Mouse (Mus musculus): ENCODE data around the gene Ppp1r21.

Ppp1r21 gene

GRCm38 (mm10) chr17:88574811-88575210, 44.9 kb downstream of the Ppp1r21 start:
- no peak for DNase-seq (ENCODE audit: low spot score in 2 of 2)

- DNase-seq (ENCODE audit: low spot score in 2 of 2): no peak
Observed at GRCm38 (mm10) chr17:88578522-88579242, 48.8 kb downstream of the Ppp1r21 start.

GRCm38 (mm10) chr17:88580556-88580955, 50.6 kb downstream of the Ppp1r21 start:
- DNase-seq (ENCODE audit: low spot score in 2 of 2): no peak

GRCm38 (mm10) chr17:88581511-88582021, 51.6 kb downstream of the Ppp1r21 start:
- DNase-seq (ENCODE audit: low spot score in 2 of 2): no peak

- DNase-seq (ENCODE audit: low spot score in 2 of 2): no peak
Observed at GRCm38 (mm10) chr17:88582999-88583398, 53.1 kb downstream of the Ppp1r21 start.

- DNase-seq (ENCODE audit: low spot score in 2 of 2): no peak
Observed at GRCm38 (mm10) chr17:88583411-88583810, 53.5 kb downstream of the Ppp1r21 start.

GRCm38 (mm10) chr17:88587371-88587770, 57.5 kb downstream of the Ppp1r21 start:
- no peak for DNase-seq (ENCODE audit: low spot score in 2 of 2)

- no peak for DNase-seq (ENCODE audit: low spot score in 2 of 2)
Observed at GRCm38 (mm10) chr17:88588228-88588627, 58.3 kb downstream of the Ppp1r21 start.

- DNase-seq (ENCODE audit: low spot score in 2 of 2): no peak
Observed at GRCm38 (mm10) chr17:88590251-88590650, 60.3 kb downstream of the Ppp1r21 start.

GRCm38 (mm10) chr17:88595071-88595470, 65.2 kb downstream of the Ppp1r21 start:
- DNase-seq (ENCODE audit: low spot score in 2 of 2): no peak

GRCm38 (mm10) chr17:88596068-88596467, 66.2 kb downstream of the Ppp1r21 start:
- no peak for DNase-seq (ENCODE audit: low spot score in 2 of 2)

- DNase-seq (ENCODE audit: low spot score in 2 of 2): peak in 1 of 2 experiments; percentile 79
Observed at GRCm38 (mm10) chr17:88596544-88597221, 66.8 kb downstream of the Ppp1r21 start.

- DNase-seq (ENCODE audit: low spot score in 2 of 2): peak in 1 of 2 experiments; percentile 62
Observed at GRCm38 (mm10) chr17:88597222-88598055, 67.5 kb downstream of the Ppp1r21 start, which contains the start of gene Ston1. Gene Ston1, plus strand, starts transcription at chr17:88597684.

GRCm38 (mm10) chr17:88598056-88598420, 68.1 kb downstream of the Ppp1r21 start:
- no peak for DNase-seq (ENCODE audit: low spot score in 2 of 2)

- no peak for DNase-seq (ENCODE audit: low spot score in 2 of 2)
Observed at GRCm38 (mm10) chr17:88598570-88599368, 68.9 kb downstream of the Ppp1r21 start.

- DNase-seq (ENCODE audit: low spot score in 2 of 2): no peak
Observed at GRCm38 (mm10) chr17:88600492-88601026, 70.6 kb downstream of the Ppp1r21 start.

GRCm38 (mm10) chr17:88603943-88604342, 74.0 kb downstream of the Ppp1r21 start:
- DNase-seq (ENCODE audit: low spot score in 2 of 2): no peak

- DNase-seq (ENCODE audit: low spot score in 2 of 2): no peak
Observed at GRCm38 (mm10) chr17:88606056-88606455, 76.1 kb downstream of the Ppp1r21 start.

- no peak for DNase-seq (ENCODE audit: low spot score in 2 of 2)
Observed at GRCm38 (mm10) chr17:88609361-88609760, 79.4 kb downstream of the Ppp1r21 start.

- no peak for DNase-seq (ENCODE audit: low spot score in 2 of 2)
Observed at GRCm38 (mm10) chr17:88611057-88611456, 81.1 kb downstream of the Ppp1r21 start.

- no peak for DNase-seq (ENCODE audit: low spot score in 2 of 2)
Observed at GRCm38 (mm10) chr17:88613172-88613571, 83.3 kb downstream of the Ppp1r21 start.
